Mouse (Mus musculus) ES-Bruce4 (cell line): ENCODE measurements at regions not wholly inside any gene's neighbourhood (a gene's known extent, or its start where the extent isn't known, plus 50 kb on each side); places are given as distances from the start of the nearest gene placed in this dataset.

Experiments
- CTCF ChIP-seq: IDR thresholded peaks from one replicate; pipeline ENCODE4 v1.8.1; 2011; ENCODE audit warnings: low read depth, low read length
- EP300 ChIP-seq: IDR thresholded peaks from 2 replicates; pipeline ENCODE4 v1.6.1; 2011; ENCODE audit warnings: low read depth, low read length; ENCODE audit not compliant: insufficient read depth
- POLR2A ChIP-seq: IDR thresholded peaks from one replicate; pipeline ENCODE4 v1.8.1; 2011; ENCODE audit warnings: low read length; ENCODE audit not compliant: insufficient read depth

- no peak for TF ChIP-seq CTCF
- TF ChIP-seq POLR2A = no peak
- TF ChIP-seq EP300 = no peak
Measured at GRCm38 (mm10) chr2:179265436-179265835, 176.8 kb upstream of the Cdh4 start.
